22 mouse cellular contexts compared by ENCODE assay signal in the genomic region with DNA sequence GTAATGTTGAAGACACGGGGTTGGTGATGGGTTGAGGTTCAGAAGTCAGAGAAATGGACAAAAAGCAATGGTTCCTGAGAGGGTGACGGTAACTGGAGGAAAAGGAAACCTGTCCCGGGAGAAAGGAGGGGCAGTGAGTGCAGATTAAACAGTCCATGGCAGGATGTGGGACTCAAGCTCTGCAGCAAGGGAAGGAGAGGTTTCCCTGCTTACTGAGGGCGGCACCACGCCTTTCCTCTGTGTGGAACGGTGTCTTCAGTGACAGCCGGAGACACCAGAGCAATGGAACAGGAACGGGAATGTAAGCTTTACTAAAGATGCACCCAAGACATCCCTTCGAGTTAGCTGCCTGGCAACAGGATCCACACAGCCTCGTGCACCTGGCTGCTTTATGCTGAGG. TPM values are rescaled to one million over a fixed set of nuclear protein-coding genes. Genes with fewer than 3 reads are reported as not detected.
"Had no signal": no experiment of that assay in that cellular context is flagged by ENCODE, and none has a peak within 500 bp of the region (broad histone marks: within the 10 kb centered on the region; RNA-seq: fewer than 3 reads in every experiment).

No protein-coding gene starts in this region.

- H3K4me1 ChIP-seq: limb, embryonic 15.5 days; neural tube, embryonic 12.5 days had no signal

- H3K4me2 ChIP-seq: limb, embryonic 15.5 days; liver, embryonic 12.5 days; neural tube, embryonic 12.5 days had no signal

- ATAC-seq: hindbrain, postnatal 0 days; liver, embryonic 12.5 days had no signal

- H3K27ac ChIP-seq: hindbrain, postnatal 0 days; limb, embryonic 15.5 days; neural tube, embryonic 12.5 days had no signal

- H3K9ac ChIP-seq: limb, embryonic 15.5 days; liver, embryonic 12.5 days; neural tube, embryonic 12.5 days had no signal

- H3K4me3 ChIP-seq: limb, embryonic 15.5 days; liver, embryonic 12.5 days; neural tube, embryonic 12.5 days had no signal

- H3K27me3 ChIP-seq: limb, embryonic 15.5 days; liver, embryonic 12.5 days; neural tube, embryonic 12.5 days had no signal

- H3K9me3 ChIP-seq: limb, embryonic 15.5 days; liver, embryonic 12.5 days; neural tube, embryonic 12.5 days had no signal

- DNase-seq: layer of hippocampus, adult 9-11 months; layer of hippocampus, postnatal 36 days; midbrain, embryonic 14.5 days; retina, postnatal 1 day; right cerebral cortex, postnatal 4 days; spleen, adult 18-20 months; thymus, adult 18-20 months; thymus, postnatal 14 days had no signal

RNA-seq across cellular contexts. Expression of a gene that starts 8.5 kb away (rescaled TPM):
- total RNA-seq: monocyte, adult 5-6 weeks had no signal

RNA-seq across cellular contexts. Expression of a gene that starts 28.5 kb away (rescaled TPM):
- total RNA-seq: megakaryocyte progenitor cell, adult 5-6 weeks; monocyte, adult 5-6 weeks had no signal
- polyA plus RNA-seq: liver, embryonic 16.5 days had no signal

RNA-seq across cellular contexts. Expression of a gene that starts 41.4 kb away (rescaled TPM):
- total RNA-seq: monocyte, adult 5-6 weeks had no signal
- polyA plus RNA-seq: hindbrain, postnatal 0 days; kidney, embryonic 14.5 days; liver, embryonic 12.5 days; liver, embryonic 16.5 days; midbrain, embryonic 14.5 days; stomach, embryonic 14.5 days had no signal

RNA-seq across cellular contexts. Expression of a gene that starts 53.1 kb away (rescaled TPM):
- total RNA-seq: layer of hippocampus, adult 18-20 months; layer of hippocampus, postnatal 36 days; left cerebral cortex, postnatal 25 days; megakaryocyte progenitor cell, adult 5-6 weeks; monocyte, adult 5-6 weeks had no signal
- polyA plus RNA-seq: intestine, embryonic 14.5 days; kidney, embryonic 14.5 days; limb, embryonic 11.5 days; liver, embryonic 12.5 days; liver, embryonic 16.5 days; lung, embryonic 16.5 days; stomach, embryonic 14.5 days had no signal
